Mouse (Mus musculus) right cerebral cortex, adult 18-20 months (tissue): Measurements from ENCODE around the gene Ubap2.
A peak's percentile ranks its signal among the peaks of the same experiment; 100 is the strongest.

Source experiments
- DNase-seq: peaks from one replicate; pipeline ENCODE4 v3.0.0; 2022; ENCODE audit warnings: mixed read lengths

The Ubap2 gene

DNA sequence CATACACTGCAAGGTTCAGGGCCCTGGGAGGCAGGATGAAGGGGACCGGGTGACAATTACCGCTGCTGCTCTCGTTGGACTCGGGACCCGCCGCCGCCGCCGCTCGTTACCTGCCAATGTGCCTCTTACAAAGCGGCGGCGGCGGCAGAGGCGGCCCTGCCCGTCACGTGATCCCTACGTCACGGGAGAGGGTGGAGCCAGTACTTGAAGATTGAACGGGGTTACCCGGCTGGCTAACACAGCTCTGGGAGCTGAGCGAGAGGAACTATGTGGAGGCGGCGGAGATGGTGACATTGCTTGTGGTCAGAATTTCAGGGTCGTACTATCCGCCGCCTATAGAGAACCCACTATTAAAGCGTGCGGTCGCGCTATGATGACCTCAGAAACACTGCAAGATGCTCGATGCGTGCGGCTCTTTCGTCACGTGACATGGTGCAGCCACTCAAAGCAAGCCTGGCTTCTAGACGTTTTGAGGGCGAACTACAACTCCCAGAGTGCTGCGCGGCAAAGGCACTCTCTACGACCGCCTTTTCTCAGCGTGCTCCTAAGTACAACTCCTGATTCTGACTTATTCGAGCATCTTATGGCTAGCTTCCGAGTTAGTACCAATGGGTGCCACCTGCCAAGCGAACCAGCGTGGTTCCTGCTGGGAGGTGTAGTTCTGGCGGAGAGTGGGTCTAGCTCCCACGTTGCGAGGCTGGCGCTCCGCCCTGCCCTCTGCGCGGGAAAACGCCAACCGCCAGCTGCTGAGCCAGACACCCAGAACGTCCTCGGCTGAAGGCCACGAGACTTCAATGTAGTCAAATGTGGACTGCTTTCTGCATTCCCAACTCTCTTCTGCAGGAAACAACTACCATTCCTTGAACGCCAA lies at the start of gene Ubap2:
Gene Ubap2, minus strand, starts transcription at position 165 of the 871 bp plus-strand sequence.
- DNase-seq = peak; percentile 99

DNA sequence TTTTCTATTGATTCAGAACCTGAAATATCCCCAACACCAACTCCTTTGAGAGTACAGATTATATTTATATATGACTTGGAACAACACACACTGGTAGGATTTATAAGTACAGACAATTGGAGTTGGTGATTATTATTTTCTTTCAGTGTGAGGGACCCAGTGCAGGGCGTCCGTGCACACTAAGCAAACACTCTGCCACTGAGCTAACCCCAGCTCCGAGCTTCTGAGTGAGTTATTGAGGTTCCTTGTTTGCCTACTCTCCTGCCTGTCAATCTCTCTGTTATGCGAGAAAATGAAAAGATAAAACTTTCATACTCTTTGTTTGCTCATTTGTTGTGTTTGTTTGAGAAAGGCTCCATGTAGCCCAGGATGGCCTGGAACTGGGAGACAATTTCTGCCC lies 46.0 kb upstream of the Ubap2 start:
- DNase-seq = no peak

DNA sequence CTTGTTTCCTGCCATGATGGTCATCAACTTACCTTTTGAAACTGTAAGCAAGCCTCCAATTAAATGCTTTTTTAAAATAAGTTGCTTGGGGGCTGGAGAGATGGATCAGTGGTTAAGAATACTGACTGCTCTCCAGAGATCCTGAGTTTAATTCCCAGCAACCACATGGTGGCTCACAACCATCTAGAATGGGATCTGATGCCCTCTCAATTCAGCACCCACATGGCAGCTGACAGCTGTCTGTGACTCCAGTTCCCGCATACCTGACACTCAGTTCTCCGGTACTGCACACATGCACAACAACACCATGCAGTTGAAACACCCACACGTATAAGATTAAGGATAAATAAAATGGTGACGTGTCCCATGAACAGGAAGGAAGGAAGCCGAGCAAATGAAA lies 43.3 kb upstream of the Ubap2 start:
- no peak for DNase-seq

DNA sequence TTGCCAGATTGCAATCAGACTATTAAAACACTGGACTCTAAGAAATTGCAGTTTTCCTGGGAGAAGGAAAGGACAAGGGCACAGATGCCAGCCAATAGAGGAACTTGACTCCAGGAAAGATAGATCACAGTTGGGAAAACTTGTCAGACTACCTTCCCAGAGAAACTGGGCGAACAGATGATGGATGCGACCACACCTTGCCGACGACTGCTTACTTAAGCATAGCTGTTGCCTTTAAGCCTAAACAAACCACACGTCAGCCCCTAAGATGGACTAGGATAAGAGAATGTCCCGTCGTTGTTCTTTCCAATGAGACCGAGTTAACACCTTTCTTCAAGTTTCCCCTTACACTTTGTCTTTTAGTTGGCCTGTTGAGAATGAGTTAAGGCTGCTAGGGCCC lies 40.2 kb upstream of the Ubap2 start:
- no peak for DNase-seq

DNA sequence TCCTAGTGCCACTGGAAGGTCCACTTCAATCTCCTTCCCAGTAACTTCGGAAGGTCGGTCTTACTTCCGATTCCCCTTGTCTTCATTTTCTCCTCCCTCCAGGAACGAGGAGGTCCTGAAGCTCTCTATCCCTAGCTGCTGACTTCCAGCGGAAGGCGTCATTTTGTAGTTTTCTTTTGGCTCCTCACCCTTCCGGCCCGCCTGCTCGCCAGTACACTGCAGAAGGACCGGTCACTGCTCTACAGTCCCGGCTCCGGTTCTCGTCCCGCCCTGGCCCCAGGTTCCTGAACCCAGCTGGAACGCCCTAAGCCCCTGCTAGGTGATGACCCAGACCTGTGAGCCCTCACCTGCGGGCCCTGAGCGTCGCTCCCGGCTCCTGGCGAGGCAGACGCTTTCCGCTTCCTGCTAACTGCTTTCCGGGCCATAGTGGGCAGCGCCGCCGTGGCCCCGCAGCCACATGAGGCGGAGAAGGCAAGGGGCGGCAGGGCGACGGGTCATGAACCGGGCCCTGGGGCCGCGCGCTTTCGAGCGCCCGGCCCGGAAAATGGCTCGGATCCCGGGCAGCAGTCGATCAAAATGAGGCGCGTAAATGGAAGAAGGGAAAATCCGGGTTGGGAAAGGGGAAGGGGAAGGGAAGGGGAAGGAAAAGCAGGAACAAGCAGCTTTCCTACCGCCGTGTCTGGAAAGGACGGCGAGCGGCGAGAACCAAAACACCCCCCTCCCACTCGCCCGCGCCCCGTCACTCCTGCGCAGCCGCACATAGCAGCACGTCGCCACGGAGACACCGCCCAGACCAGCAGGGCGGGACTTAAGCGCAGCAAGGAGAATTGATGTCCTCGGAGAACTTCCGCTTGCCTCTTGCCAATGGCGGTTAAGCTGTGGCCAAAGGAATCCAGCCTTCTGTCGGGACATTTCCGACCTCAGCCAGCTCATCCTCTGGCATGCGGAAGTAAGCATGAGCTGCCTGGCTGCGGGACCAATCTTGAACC lies 39.5 kb upstream of the Ubap2 start, which contains the start of gene Dcaf12:
Gene Dcaf12, minus strand, starts transcription at position 749 of the 989 bp plus-strand sequence.
- peak; percentile 96 for DNase-seq

DNA sequence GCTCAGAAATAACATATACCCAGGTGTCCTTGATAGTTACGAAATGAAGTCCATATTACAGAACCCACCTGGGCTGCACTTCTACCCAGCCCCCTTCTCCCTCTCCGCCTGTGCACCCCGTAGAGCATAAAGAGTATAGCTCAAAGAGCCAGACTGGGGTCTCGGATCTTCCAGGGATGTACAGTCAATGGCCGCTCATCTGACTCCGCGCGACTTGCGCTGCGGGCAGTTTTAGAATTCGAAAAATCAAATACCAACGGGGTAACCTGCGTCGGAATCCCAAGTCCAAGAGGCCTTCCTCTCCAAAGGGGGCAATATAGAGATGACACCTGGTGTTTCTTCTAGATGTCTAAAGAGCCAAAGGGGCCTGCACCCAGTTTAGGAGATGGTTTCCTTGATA lies 38.8 kb upstream of the Ubap2 start:
- DNase-seq = no peak

DNA sequence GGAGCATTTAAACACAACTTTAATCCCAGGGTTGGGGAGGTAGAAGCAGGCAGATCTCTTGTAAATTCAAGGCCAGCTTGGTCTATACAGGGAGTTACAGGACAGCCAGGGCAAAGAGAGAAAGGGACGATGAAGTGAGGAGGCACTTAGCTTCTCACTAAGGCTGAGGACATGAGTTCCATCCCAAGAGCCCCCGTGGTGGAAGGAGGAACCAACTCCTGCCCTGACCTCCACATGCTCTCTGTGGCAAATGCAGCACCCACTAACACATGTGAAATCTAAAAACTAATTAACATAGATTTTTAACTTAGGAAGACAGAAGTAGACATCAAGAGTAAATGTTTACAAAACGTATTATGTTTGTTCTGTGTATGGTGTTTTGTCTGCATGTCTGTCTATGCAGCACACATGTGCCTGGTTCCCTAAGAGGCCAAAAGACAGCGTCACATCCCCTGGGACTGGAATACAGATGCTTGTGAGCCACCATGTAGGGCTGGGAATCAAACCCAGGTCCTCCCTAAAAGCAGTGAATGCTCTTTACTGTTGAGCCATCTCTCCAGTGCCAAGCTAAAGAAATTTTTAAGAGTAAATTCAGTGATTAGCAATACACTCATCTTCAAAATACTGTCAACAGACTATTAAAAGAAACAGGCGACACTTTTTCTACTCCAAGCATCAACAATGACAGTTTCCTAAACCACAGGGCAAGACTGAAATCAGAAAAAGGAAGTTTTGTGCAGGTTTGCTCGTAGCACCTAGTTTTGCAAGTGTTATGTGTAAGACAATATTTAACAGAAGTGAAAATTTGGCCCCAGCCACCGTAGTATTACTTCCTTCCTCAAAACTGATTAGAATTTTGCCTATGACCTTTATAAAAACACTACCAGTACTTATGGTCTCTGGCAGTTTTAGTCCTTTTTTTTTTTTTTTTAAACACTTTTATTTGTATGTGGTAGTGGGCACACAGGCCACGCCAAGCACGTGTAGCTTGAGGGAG lies 35.9 kb upstream of the Ubap2 start:
- DNase-seq = no peak

DNA sequence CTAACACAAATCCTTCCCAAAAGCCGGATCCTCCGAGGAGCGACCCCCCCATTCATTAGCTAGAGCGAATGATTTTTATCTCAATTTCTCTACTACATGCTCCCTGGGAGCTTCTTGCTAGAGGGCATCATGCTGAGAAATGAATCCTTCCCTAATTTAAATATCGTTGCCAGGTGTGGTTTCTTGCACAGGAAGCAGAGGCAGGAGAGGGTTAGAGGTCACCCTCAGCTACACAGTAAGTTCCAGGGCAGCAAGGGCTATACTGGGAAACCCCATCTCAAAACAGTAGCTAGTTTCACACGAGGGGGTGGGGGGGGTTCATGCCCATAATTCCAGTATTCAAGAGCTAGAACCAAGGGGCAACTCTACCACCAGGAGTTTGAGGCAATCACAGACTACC lies 32.5 kb upstream of the Ubap2 start:
- DNase-seq = no peak

DNA sequence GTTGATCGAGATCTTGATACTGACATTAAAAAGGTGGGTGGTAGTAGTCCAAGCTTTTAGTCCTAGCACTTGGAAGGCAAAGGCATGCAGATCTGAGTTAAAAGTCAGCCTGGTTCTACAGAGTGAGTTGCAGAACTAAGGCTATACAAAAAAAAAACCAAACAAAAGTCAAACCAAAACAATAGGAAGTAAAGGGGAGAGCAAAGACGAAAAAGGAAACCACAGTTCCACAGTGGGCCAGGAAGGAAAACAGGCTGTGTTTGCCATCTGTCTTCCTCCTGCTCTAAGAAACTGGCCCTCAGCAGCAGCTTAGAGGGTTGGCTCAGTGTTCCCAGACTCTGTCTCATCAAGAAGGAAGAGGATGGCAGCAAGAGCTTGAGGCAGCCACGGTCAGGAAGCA lies 29.4 kb upstream of the Ubap2 start:
- peak; percentile 43 for DNase-seq

DNA sequence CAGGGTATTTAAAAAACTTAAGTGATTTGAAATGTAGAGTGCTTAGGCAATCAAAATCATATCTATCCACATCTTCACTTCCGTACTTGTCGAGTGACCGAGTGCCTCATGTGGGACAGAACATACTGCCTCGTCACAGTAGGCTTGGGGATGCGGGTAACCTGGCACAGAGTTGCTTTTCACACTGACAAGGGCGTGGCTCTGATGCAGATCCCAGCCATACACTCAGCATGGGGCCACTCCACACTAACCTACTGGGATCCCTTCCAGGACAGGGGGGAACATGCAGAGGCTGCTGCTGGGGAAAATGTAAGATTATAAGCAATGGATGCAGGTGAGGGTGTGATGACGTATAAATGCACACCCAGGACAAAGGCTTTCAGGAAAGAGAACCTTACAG lies 28.7 kb upstream of the Ubap2 start:
- no peak for DNase-seq

DNA sequence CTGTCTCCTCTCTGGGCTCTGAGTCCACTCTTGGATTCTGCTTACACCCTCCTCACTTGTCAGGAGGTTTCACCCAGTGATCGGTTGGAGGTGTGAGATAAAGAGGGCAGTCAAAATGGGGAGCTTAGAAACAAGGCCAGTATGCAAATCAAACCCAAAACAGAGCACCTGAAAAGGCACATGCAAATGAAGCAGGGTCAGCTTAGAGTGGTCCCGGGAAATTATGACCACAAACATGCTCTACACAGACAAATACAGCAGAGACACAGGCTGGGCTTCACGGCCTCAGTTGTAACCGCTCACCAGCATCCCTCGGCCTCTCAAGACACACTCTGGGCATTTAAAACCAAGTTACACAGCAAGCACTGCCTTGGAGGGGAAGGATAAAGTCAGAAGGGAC lies 24.0 kb upstream of the Ubap2 start:
- no peak for DNase-seq

DNA sequence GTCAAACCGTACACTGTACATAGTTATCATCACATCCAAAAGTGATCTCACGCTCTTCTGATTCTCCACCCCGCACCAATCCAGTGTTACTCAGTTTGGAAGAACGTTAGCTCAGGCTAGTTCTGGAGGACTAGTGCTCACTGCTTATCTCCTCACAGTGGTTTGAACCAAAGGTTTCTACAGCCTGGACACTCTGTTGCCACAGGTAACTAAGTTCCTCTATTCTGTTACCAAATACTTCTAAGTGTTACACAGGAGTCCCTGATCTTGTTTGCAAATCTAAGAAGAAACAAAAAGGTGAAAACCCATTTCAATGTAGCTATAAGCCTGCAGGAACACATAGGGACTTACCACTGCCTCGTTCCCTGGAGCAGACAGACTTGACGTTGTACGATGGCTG lies 21.0 kb upstream of the Ubap2 start:
- DNase-seq = no peak

DNA sequence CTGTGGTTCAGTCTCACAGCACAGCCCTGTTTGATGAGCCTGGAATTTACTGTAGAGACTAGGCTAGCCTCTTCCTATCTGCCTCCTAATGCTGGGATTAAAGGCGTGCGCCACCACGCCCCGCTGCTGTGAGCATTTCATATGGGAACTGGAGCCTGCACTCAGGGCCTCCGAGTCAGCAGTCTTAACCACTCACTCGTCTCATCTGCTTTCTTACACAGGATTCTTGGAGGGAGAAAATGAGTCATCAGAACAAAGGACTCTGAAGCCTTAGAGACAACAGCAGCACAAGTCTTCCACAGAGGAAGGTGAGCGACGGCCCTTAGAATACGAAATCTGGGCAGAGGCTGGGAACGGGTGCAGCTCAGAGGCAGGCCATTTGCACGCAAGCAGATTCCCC lies 20.6 kb upstream of the Ubap2 start:
- no peak for DNase-seq

DNA sequence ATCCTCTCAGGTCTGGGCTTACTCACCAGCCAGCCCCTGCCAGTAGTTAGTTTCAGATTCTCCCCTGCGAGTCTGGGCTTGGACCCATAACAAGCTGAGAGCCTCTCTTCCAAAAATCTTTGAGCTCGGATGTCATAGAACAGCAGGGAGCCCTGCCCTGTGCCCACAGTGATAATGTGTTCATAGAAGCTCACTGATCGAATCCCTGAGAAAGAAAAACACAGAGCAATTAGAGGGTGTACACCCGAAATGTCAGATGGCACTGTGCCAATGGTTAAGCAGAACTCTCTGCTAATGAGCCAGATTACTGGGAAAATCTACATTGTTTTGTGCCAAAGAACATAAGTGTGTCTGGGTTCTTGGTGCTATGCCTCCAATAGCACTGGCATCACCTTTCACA lies 19.0 kb upstream of the Ubap2 start:
- no peak for DNase-seq

DNA sequence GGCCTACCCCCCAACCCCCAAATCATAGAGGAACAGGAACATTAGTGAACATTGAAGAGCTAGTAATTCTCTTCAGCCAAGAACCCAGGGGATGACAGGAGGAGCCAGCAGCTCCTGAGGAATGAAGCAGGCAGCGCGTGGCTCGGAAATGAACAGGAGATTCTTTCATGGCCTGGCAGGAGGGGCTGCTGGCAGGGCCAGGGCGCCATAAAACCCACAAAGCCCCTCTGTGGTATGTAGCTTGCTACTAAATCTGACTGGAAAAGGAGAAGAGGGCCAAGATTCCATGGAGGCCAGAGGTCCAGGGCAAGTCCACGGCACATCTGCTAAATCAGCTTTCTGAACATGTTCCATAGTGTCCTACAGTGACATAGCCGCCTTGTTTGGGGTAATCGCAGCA lies 14.9 kb upstream of the Ubap2 start:
- no peak for DNase-seq

DNA sequence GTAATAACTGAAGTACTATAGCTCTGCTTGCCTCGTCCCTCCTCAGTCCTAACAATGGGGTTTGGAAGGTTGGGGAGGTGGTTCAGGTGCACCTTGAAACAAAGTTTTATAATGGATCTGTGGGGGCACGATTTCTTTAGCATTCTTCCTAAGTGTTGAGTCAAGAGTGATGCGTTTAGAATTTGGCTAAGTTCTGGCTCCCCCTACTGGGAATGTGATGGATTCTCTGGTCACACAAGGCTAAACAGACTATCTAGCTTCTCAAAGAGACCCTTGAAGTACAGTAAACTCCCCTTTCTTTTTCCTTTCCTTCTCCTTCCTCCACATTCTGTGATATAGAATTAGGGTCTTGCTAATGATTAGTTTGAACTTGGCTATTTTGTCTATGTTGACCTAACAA lies 11.5 kb upstream of the Ubap2 start:
- no peak for DNase-seq

DNA sequence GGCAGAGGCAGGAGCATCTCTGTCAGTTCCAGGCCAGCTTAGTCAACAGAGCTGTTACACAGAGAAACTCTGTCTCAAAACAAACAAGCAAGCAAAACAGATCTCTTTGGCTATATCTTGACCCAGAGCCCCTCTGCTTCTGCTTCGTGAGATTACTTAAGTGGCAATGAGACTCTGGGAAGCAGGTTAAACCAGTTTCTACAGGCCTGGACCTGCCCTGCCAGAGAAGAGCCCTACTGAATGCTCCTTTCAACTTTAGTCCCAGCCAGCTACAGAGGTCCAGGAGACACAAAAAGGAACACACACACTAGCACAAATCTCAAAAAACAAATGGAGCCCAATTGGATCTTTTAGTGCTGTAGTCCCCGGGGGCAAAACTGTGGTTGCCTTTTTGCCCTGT lies 9.1 kb upstream of the Ubap2 start:
- DNase-seq = no peak

DNA sequence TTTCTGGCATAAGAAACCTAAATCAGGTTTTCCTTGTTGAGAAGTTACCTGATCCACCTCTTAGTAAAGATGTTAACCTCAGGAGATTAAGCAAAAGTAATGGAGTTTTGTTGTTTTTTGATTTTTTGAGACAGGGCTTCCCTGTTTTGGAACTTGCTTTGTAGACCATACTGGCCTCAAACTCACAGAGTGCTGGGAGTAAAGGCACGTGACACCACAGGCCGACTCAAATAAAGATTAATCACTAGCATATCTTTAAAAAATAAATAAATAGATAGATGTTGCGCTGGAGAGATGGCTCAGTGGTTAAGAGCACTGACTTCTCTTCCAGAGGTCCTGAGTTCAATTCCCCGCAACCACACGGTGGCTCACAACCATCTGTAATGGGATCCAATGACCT lies 983 bp upstream of the Ubap2 start:
- DNase-seq = no peak

DNA sequence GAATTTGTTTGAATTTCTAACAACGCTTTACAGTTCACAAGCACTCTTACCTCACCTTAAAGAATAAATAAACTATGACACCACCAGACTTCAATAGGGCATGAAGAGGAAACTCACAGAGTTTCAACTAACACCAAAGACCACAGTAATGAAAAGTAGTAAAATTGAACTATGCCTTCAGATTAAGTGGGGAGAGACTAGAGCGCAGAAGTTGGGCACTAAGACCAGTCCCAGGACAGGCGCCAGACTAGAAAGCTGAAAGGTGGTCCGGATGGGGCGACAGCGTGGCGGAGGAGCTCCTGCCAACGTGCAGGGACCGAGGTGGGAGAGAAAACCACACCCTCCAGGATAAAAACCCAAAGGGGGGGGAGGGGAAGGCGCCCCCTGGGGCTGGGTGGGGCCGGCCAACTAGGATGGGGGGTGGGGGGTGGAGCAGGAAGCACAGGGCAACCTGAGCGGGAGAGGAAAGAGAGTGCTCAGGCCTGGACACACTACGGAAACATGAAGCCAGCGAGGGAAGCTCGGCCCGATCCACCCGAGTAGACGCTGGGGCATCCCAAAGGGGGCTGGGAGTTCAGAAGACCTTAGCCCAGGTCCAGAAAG lies 466 bp downstream of the Ubap2 start:
- no peak for DNase-seq

DNA sequence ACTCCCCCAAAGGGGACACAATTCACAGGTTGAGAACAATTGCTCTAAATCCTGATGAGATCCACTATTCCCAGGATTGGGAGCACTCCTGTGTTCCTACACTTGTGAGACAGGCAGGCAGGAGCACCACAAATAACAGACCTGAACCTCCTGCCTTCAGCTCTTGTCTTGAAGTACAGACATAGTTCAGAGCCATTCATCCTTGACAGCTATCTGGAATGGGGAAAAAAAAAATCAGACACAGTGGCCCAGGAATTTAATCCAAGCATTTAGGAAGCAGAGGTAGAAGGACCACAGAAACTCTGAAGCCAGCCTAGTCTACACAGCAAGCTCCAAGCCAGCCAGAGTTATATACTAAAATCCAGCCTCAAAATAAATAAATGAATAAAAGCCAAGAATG lies 6.8 kb downstream of the Ubap2 start:
- DNase-seq = no peak

DNA sequence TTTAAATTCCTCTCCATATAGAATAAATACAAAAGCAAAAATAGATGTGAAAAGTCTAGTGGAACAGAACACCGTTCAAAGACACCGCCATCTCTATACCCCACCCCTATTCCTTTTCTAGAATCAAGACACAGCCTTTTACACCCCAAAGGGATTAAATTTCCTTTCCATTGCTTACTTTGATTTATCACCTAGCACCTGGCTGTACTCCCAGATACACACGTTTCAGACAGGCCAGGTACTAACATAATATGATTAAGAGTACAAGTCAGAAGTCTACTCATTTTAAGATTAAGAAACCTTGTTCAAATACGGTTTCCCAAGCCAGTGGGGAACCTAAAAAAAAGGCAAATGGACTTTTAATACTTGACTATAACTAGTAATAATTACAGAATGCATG lies 8.6 kb downstream of the Ubap2 start:
- DNase-seq = no peak

DNA sequence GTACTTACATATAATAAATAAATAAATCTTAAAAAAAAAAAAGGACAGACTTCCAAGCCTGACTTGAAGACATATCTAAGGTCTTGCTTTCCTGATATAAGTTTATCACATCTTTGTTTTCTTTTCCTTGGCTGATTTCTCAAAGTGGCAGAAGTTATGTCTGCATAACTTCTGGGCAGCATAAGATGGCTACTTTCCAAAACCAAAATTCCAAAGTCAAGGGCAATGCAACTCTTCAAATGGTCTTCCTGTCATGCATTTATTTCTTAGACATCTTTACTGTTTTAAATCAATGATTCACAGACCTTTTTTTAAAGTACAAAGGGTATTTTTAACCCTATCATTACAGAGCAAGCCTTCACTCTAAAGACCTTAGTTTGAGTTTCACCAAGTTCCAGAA lies 14.3 kb downstream of the Ubap2 start:
- no peak for DNase-seq
